Mouse (Mus musculus) activated CD4-positive, CD25-positive, alpha-beta regulatory T cell (primary cell): ENCODE measurements around the gene Acvr1. TPM values are rescaled to one million over a fixed set of nuclear protein-coding genes. Genes with fewer than 3 reads are reported as not detected.

Source experiments
- polyA plus RNA-seq, 2 experiments: library from polyadenylated mRNA; unstranded; fragments of 100-300 nt; shearing (Covaris generic); gene quantifications; one replicate each; pipeline ENCODE4 v1.2.1; 2017

The Acvr1 gene
- polyA plus RNA-seq, result 1 to 10 TPM in 1 of 2 experiments, under 1 TPM in 1; 0.93 to 1.2 TPM

GRCm38 (mm10) chr2:58567066-58567810 is at the start of gene Acvr1, which contains the start of gene Upp2:
Acvr1 (minus strand) TSS chr2:58567157.
Upp2 (plus strand) TSS chr2:58567298.

GRCm38 (mm10) chr2:58469816-58470215 is 97.1 kb downstream of the Acvr1 start, which contains the start of gene Gm17409:
Gm17409 (plus strand) TSS chr2:58470116.

GRCm38 (mm10) chr2:58357414-58358131 is 209.4 kb downstream of the Acvr1 start, which contains the start of gene Acvr1c:
Acvr1c (minus strand) TSS chr2:58357895.

Other genes starting within 250 kb of the Acvr1 start
- 1 to 10 TPM in 1 of 2 experiments, under 1 TPM in 1; 0.42 to 1.4 TPM for gene Acvr1c, start 209.3 kb downstream of the Acvr1 start, polyA plus RNA-seq
- gene Gm17409, start 97.0 kb downstream of the Acvr1 start, polyA plus RNA-seq, result under 1 TPM in 1 of 2 experiments, not detected in 1; 0.37 TPM
- under 1 TPM in 1 of 2 experiments, not detected in 1; 0.42 TPM for gene Upp2, start 141 bp upstream of the Acvr1 start, polyA plus RNA-seq